Mouse (Mus musculus): Measurements from ENCODE around the gene Tmem269.

DNA sequence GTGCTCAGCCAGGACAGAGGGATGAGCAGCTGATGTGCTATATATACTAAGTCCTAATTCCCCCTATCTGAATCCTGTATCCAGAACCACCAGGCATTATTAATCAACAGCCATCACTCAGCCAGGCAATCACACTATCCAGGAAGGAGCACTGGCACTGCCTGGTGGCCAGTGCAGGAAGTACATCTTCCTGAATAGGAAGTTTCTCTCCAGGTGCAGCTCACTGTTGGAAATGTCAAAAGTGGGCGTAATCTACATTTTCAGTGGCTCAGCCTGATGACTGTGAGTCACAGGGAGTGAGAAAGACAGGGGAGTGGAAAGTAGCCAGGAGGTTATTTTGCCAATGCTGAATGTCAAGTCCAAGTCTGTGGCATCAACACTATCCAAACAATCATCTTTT, 5.7 kb upstream of the Tmem269 start:
- TF ChIP-seq EP300 (optimal IDR thresholded peaks at IDR 0.05) (no peak), CTCF (IDR thresholded peaks at IDR 0.05; ENCODE audit: low read depth) (peak; percentile 80)
